Mouse (Mus musculus): ENCODE measurements around the gene Csnk1g1.

The Csnk1g1 gene

DNA sequence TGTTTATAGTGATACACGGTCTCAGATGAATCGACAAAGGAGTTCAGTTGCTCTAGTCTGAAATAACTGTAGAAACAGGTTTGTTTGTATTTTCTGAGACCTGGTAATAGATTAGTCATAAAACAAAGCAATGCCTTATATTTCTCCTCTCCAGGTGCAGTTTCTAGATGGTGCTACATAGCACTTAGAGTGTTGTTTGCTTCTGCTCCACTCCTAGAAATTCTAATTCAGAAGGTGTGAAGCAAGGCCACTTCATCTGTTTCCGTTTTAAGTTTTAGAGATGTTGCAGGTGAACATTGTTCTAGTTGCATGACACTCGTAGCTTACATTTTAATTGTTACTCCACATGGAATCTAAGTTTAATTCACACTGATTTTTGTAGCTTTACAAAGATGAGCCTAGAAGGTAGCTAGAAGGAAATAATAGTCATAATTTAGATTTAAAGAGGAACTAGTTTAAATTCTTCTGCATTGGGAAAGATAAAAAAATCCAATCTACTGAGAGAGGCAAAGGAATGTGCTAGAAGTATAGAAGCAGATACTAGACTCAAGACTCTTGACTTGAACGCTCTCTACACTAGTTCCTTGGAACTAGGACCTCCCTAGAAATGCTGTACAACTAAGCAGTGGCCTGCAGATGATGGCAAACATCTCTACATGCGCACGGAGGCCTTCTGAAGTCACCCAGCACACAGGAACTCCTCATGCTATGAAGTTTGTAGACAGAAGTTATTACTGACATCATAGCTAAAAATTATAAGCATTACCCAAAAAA, 87.1 kb downstream of the Csnk1g1 start:
- DNase-seq (ENCODE audit: low spot score in 2 of 2), result no peak

DNA sequence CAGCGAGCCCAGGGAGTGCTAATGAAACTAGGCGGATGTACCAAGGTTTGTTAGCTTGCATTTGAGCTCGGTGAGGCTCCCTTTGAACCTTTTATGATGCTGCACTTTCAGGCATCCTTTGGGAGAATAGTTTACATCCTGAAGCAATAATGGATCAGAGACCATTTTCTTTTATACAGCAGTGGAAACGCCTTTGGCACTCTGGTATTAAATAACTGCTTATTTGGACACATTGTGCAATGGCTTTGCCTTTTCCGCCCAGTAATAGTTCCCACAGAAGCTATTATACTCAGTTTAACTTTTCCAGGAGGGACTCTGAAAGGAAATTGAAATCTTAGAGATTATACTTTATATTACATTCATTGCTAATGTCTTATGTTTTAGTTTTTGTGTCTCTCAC, 90.2 kb downstream of the Csnk1g1 start:
- no peak for DNase-seq (ENCODE audit: low spot score in 2 of 2)

DNA sequence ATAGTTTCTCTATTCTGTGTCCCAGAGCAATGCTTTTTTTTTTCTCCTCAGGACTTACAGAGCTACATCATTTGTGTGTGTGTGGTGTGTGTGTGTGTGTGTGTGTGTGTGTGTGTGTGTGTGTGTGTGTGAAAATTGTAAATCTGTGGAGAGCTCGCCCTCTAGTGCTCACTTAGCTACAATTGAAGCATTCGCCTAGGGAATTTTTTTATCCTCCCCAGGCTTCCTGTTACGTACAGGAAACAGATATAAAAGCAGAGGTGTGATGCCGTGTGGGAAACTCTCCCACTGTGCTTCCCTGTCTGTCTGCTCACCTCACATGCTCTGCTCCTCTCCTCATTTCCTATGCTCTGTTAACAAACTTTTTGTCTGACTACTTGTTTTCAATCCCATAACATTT, 95.7 kb downstream of the Csnk1g1 start:
- DNase-seq (ENCODE audit: low spot score in 2 of 2), result peak; percentile 24 to 25

DNA sequence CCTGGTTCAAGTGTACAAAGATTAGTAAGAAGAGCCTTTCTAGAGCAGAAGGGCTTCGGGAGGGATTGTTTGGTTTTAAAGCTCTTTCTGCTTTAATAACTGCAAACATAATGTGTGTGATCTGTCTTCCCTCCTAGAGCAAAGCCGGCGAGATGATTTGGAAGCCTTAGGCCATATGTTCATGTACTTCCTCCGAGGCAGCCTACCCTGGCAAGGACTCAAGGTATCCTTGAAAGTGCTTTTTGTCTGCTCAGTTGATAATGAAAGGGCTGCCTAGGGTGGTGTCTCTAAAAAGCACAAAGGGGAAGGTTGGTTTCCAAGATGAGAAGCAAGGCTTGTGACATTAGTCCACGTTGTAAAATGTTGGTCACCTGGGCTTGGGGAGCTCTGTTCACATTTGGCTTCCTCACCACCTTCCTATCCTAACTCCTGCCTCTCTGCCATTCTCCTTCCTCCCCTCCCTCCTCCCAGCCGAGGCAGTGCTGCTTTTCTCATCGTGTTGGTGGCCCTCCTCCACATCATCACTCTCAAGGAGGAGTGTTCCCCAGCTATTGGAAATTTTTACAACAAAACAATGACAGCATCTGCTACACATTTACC, 99.0 kb downstream of the Csnk1g1 start:
- DNase-seq (ENCODE audit: low spot score in 2 of 2), result no peak

DNA sequence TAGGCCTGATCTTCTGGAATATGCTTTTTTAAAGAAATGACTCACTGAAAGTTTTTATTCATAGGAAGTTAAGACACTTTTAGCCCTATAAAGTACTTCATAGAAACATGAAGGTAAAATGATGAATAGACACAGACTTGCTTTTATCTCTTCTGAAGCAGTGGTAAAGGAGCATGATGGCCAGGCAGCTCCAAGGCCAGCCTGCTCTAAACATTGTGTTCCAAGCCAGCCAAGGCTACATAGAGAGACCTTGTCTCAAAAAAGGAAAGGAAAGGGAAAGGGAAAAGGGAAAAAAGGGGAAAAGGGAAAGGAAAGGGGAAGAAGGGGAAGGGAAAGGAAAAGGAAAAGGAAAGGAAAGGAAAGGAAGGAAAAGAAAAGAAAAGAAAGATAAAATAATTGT, 111.9 kb downstream of the Csnk1g1 start:
- DNase-seq (ENCODE audit: low spot score in 2 of 2), result no peak

DNA sequence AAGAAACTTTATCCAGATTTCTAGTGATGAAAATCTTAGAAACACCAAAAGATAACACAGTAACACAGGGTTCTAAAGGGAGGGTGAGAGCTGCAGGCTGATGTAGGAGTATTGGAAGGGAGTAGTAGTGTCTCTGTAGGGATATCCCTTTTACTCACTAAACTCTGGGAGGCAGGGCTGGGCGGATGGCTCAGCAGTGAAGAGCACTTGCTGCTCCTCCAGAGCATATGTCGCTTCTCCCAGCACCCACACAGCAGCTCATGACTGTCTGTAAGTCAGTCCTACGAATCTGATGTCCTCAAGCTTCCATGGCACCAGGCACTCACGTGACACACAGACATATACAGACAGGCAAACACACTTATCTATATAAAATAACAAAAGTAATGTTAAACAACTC, 129.4 kb downstream of the Csnk1g1 start:
- no peak for DNase-seq (ENCODE audit: low spot score in 2 of 2)

DNA sequence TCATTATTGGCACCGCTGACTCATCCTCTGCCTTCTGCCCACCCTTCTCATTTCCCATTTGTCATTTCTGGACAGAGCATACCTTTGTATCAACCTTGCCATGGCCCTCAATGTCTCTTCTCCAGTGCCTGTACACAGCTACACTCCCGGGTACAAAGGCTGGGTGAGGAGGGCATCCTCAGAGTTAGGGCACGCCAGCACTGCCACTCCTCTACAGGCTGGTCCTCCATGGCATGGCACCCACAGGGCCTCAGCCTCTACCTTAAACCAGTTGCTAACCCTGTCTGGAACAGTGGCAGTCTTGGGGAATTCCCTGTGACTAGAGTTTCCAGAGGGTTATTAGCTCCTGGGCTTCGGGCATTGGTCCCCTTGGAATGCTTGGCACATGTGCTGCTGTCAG, 129.9 kb downstream of the Csnk1g1 start:
- DNase-seq (ENCODE audit: low spot score in 2 of 2), result no peak

DNA sequence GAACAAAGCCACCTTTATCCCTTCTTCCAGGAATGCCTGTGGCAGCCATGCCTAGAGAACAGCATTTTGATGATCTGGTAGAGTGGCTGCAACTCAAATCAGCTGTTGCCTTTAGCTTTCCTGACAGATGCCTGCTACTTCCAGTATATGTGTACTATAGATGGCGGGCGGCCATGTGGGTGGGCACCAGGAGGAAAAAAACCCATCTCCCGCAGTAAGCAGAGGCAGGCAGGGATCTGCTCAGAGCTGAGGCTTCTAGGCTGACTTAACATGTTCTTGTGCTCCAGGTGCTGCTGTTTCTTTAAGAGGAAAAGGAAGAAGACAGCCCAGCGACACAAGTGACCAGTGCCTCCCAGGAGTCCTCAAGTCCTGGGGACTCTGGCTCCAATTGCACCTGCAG, 130.6 kb downstream of the Csnk1g1 start:
- no peak for DNase-seq (ENCODE audit: low spot score in 2 of 2)

DNA sequence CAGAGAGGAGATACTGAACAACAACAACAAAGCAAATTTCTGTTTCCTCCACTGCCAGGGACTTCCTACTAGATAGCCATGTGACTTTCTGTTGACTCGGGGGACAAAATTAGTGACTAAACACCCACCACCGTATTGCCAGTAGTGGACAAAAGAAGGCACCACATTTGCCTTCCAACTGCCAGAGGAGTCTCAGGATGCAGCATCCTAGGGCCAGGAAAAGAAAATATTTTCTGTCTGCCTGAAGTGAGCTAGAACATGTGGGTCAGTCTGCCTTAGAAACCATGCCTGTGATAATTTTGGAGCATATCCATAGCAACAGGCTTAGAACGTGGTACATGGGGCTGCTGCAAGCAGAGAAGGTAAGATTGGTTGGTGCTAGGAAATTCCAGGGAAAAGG, 132.1 kb downstream of the Csnk1g1 start:
- DNase-seq (ENCODE audit: low spot score in 2 of 2), result no peak

DNA sequence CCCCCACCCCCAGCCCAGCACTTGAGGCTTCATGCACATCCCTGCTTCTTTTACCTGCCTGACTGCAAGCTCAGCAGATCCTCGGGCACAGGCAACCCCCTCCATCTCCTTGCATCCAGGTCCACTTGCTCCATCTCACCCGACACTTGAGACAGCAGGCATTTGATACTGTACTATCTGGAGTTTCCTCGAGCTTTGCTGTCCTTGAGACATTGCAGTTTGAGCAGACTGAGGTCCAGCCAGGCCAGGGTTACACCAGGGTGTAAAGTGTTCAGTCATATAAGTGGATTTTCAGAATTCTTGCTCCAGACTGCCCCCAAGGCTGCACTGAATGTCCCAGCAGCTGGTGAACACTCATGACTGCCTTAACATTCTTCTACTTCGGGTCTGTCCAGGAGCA, 133.6 kb downstream of the Csnk1g1 start:
- DNase-seq (ENCODE audit: low spot score in 2 of 2), result no peak

DNA sequence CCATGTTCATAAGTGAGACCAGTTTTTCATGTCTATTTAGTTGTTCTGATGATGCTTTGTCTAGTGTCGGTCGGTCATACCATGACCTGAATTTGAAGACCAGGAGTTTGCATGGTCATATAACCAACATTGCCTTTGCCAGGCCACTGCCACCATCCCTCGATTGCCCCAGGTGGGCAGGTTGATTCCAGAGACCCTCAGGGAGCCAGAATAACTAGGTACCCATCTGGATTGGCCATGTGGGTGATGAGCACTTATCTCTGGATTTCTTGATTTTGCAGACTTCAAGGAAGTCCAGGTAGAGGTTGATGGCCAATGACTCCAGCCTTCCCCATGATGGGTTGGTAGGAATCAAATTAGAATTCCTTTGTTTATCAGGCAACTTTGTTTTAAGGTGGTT, 134.5 kb downstream of the Csnk1g1 start:
- DNase-seq (ENCODE audit: low spot score in 2 of 2), result no peak

DNA sequence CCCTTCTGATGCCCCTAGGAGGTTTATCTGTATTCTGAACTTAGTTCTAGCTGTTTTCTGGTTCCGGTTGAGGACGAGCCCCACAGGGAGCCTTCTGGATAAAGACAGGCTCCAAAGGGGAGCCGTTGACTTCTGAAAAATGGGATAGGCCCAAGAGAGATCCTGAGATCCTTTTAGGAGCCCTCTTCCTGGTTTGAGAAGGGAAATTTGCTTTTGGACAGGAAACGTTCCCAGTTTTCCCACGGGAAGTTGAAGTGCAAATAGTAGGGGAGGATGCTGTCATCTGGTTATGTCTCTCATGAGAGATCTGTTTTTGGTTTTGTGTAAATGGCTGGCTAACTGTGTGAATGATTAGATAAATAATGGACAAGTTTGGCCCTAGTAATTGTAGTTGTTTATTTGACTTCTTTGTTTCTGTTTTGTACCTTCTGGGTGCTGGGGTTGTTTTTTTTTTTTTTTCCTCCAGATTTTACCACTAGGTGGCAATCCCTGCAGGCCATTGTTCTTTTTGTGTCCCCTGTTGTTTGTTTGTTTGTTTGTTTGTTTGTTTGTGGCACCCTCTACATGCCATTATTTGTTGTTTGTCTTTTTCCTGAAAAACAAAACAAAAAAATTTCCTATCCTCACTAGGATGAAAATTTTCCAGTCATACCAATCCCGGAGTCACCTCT, 141.3 kb downstream of the Csnk1g1 start:
- no peak for DNase-seq (ENCODE audit: low spot score in 2 of 2)

DNA sequence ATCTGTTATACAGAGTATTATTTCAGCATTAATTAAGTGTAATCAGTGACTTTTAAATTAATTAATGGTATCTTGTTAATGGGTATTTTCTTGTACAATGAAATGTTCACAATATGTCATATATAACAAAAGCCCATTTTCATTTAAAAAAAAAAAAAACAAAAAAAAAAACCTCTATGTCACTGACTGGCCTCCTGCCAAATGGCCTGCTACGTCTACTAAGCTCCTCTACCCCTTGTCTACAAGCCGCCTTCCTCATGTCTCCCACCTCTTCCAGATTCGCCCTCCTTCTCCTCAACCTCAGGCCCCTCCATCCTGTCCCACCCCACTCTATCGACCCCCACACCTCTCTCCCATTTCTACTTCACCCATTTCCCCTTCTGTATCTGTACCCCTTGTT, 142.8 kb downstream of the Csnk1g1 start:
- DNase-seq (ENCODE audit: low spot score in 2 of 2), result no peak

DNA sequence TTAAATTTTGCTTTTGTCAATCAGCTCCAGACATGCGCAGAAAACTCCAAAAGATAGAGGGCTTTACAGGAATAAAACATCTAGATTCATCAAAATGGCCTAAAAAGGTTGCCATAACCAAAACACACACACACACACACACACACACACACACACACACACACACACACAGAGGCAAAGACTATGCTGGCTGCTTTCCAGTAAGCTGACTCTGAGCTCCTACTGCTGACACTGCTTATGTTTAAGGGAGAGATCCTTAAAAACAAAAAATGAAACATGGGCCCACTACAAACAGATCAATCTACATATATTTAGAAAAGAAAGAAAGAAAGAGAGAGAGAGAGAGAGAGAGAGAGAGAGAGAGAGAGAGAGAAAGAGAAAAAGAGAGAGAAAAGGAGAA, 144.0 kb downstream of the Csnk1g1 start:
- no peak for DNase-seq (ENCODE audit: low spot score in 2 of 2)

DNA sequence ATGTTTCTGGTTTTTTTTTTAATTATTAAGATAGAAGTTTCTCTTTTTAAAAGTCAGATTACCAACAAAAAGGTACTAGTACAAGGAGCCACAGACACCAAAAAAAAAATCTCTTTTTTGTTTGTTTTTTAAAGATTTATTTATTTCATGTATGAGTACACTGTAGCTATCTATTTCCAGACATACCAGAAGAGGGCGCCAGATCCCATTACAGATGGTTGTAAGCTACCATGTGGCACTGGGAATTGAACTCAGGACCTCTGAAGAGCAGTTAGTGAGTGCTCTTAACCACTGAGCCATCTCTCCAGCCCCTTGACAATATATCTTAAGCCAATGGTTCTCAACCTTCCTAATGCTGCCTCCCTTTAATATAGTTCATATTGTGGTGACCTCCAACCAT, 144.9 kb downstream of the Csnk1g1 start:
- no peak for DNase-seq (ENCODE audit: low spot score in 2 of 2)

DNA sequence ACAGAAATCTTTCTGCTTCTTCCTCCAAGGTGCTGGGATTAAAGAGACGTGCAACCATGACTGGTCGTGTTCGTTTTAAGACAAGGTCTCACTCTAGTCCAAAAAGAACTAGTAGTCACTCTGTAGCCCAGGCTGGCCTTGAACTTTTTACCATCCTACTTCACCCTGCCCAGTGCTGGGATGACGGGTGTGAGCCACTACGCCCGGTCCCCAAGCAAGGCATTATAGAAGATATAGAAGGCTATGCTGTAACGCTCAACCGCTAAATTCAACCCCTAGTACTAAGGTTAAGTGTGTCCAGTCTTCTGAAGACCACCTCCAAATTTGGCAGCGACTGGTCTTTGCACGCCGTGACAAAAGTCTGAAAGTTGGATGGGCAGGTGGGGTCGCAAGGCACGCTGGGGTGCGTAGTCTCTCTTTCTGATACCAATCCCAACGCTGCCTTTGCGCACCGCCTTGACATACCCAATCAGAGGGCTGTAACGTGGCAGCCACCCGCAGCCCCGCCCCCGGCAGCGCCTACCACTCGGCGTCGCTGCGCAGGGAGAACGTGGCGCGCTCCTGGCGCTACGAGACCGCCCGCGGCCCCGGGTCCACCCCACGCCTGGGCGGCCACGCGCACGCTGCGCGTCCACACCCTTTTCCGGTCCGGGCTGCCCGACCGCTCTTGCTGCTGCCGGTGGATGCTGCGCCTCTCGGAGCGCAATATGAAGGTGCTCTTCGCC, 151.0 kb downstream of the Csnk1g1 start, which contains the start of gene Ppib:
Gene Ppib (plus strand): TSS at position 640 of the 725 bp plus-strand sequence.
- peak; percentile 94 to 95 for DNase-seq (ENCODE audit: low spot score in 2 of 2)

DNA sequence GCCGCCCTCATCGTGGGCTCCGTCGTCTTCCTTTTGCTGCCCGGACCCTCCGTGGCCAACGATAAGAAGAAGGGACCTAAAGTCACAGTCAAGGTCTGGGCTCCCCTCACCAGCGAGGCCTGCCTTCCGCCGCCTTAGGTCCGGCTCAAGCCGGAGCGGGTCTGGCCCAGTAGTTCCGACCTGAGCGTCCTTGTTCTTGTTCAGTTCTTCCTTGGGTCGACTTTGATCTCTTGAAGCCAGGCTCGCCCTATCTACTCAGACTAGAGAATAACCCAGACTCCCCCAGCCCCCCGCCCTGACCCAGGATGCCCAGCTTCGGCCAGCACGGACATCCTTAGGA, 151.6 kb downstream of the Csnk1g1 start:
- DNase-seq (ENCODE audit: low spot score in 2 of 2), result no peak

DNA sequence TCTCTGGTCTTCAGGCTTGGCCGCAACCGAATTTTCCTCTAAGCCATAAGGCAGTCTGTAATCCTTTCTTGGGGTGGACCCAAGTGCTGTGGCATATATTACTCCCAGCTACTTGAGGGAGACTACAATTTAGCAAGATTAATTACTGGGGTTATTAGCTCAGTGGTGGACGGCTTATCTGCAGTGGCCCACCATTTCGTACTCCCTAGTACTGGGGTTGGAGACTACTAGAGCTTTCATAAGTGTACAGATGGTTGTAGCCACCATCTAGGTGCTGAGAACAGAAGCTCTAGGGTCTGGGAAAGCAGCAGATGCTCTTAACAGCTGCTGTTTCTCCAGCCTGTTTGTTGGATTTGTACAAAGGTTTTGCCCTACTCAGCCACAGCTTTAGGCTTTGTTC, 152.3 kb downstream of the Csnk1g1 start:
- DNase-seq (ENCODE audit: low spot score in 2 of 2), result no peak

DNA sequence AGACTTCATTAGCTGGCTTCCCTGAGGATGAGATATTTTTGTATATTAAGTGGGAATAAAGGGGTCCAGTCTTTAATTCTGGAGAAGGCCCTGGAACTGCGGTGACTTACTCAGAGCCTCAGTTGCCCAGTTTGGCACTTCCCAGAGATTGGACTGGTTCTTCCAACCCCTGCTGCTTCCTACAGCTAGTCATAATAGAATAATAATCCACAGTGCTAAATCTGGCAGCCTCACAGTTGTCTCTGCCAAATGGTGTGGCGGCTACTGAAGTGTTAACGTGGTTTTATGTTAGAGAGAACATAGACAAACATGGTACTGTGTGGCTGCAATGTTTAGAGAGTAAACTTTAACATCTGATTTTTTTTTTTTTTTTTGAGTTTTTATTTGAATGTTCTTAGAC, 152.9 kb downstream of the Csnk1g1 start:
- DNase-seq (ENCODE audit: low spot score in 2 of 2), result no peak

DNA sequence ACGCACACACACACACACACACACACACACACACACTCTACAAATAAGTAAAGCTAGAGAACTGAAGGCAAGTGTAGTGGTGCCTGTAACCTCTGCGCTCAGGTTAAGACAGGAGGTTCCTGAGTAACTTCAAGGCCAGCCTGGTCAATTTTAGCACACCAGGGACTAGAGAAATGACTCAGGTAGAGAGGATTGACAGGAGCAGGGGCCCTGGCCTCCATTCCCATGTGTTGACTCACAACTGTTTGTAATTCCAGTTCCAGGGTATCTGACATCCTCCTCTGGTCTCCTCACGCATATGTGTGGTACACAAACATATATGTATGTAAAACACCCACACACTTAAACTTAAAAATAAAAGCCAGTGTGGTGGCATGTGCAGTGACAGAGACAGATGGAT, 154.7 kb downstream of the Csnk1g1 start:
- no peak for DNase-seq (ENCODE audit: low spot score in 2 of 2)

DNA sequence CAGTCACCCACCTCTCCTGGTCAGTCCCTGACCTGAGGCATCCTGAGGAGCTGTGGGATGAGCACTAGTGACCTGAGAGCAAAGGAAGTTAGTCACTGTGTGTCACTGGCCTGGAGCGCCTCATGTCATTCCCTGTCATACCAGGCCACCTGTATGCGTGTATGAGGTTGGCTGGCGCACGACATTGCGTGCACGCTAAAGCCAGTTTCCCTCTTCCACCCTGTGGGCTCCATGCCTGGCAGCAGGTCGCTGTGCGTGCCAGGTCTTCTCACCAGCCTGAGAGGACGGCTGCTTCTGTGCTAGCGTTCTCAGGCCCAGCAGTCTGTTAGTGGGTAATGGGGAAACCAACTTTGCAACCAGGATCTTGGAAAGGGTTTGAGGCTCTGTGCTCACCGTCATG, 155.6 kb downstream of the Csnk1g1 start:
- no peak for DNase-seq (ENCODE audit: low spot score in 2 of 2)

DNA sequence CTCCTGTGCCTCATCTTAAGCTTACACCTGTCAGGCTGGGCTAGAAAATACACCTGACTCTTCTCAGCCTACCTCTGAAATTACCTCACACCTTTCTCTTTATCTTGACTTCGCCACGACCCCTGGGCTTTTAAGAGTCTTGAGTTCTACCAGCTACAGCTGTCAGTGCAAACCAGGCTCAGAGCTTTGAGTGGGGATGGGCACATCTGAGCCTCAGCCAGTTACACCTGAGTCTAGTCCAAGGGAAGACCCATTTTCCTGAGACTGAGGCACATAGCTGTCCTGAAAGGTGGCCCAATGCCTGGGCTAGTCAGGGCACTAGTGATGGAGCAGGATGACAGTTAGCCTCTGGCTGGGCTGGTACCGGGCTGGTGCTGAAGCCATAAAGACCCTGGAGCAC, 158.1 kb downstream of the Csnk1g1 start:
- DNase-seq (ENCODE audit: low spot score in 2 of 2), result no peak

DNA sequence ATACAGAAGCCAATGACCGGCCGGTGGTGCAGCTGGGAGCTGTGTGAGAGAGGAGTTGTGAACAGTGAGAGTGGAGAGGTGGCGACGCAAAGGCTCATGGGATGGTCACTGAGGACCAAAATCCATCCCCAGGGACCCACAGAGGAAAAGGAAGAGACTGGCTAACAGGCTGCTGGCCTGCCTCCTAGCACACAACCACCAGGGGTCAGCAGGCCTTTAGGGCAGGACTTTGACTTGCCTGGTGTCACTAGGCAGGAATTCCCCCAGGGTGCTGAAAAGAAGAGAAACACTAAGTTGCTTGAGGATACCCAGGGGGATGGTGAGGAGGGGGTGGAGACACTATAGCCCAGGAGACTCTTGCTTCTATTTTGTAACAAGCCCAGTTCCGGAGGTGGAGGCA, 158.8 kb downstream of the Csnk1g1 start:
- peak in 1 of 2 experiments; percentile 28 for DNase-seq (ENCODE audit: low spot score in 2 of 2)

Data from natural killer cell, adult 2 months (primary cell).